Mouse (Mus musculus) stomach, embryonic 16.5 days (tissue): ENCODE results near the gene Mgst2. TPM values are rescaled to one million over a fixed set of nuclear protein-coding genes. Genes with fewer than 3 reads are reported as not detected.
A peak's percentile ranks its signal among the peaks of the same experiment; 100 is the strongest.

Experiments
- ATAC-seq: fragments of 200-750 bp; cut with Nextera tagmentation; 2 replicates; pipeline ENCODE4 v1.8.0; 2017; ENCODE audit warnings: moderate number of reproducible peaks, moderate TSS enrichment; ENCODE audit not compliant: insufficient read depth, low FRiP score
- H3K27ac ChIP-seq: fragments of 300-500 bp; sonication (generic); 2 replicates; pipeline ENCODE4 v1.5.1; 2014; ENCODE audit warnings: low read length
- H3K27me3 ChIP-seq: fragments of 300-500 bp; sonication (generic); 2 replicates; pipeline ENCODE4 v1.6.1; 2014; ENCODE audit warnings: low read length, control low read depth, mixed read lengths; ENCODE audit not compliant: control insufficient read depth, insufficient read depth
- H3K36me3 ChIP-seq: fragments of 300-500 bp; sonication (generic); 2 replicates; pipeline ENCODE4 v1.6.1; 2014; ENCODE audit warnings: low read length; ENCODE audit not compliant: control insufficient read depth, insufficient read depth
- H3K4me1 ChIP-seq: fragments of 300-500 bp; sonication (generic); 2 replicates; pipeline ENCODE4 v1.6.1; 2014; ENCODE audit warnings: low read length, control low read depth, mixed read lengths; ENCODE audit not compliant: control insufficient read depth, insufficient read depth
- H3K4me2 ChIP-seq: fragments of 300-500 bp; sonication (generic); 2 replicates; pipeline ENCODE4 v1.6.1; 2014; ENCODE audit warnings: low read depth, low read length, mixed read lengths
- H3K4me3 ChIP-seq: fragments of 300-500 bp; sonication (generic); replicated peaks from 2 replicates; pipeline ENCODE4 v1.5.1; 2014; ENCODE audit warnings: mild to moderate bottlenecking, low read length
- H3K9ac ChIP-seq: fragments of 300-500 bp; sonication (generic); 2 replicates; pipeline ENCODE4 v1.6.1; 2014; ENCODE audit warnings: low read length
- H3K9me3 ChIP-seq: fragments of 300-500 bp; sonication (generic); replicated peaks from 2 replicates; pipeline ENCODE4 v1.6.1; 2016; ENCODE audit warnings: low read length, control low read depth; ENCODE audit not compliant: control insufficient read depth
- WGBS: fragments of 180-500 bp; shearing (Covaris S2); extraction: QIAGEN DNeasy Blood & Tissue Kit; methylation state at CpG from one replicate; pipeline ENCODE4 v1.1.7; 2014; 5-methylcytosine and 5-hydroxymethylcytosine counted together
- polyA plus RNA-seq: library from polyadenylated mRNA; unstranded; fragments of >200 nt; fragmentation: Nextera tagmentation; extraction: Ambion mirVana; gene quantifications from 2 replicates; pipeline ENCODE4 v1.2.1, GENCODE M21; 2015

The Mgst2 gene
- polyA plus RNA-seq: 58.9 and 64.9 TPM in 2 replicates

- H3K4me2 ChIP-seq: peak within 1 kb of the TSS; percentile 38
- no peaks in the 10 kb centered on the region for H3K27me3 ChIP-seq
- H3K36me3 ChIP-seq: no peaks in the 10 kb centered on the region
- H3K4me1 ChIP-seq: peaks cover 10% of the 10 kb centered on the region; the same call in 1 of the 2 replicates
- peak within 1 kb of the TSS; percentile 31 for H3K4me3 ChIP-seq
- H3K9ac ChIP-seq: 0 out of 2 replicates have a peak within 1 kb of the TSS, but pooled peaks have one; percentile 13
- 29% methylated on average over 4 of the region's 4 CpGs for WGBS
- peak within 1 kb of the TSS; percentile 85 for H3K27ac ChIP-seq
- ATAC-seq: no peak
- no peaks in the 10 kb centered on the region for H3K9me3 ChIP-seq
Observed at GRCm38 (mm10) chr3:51660060-51660459, at the start of gene Mgst2. TSS of gene Mgst2 (plus strand) at chr3:51660360.

GRCm38 (mm10) chr3:51611972-51612371 lies 48.2 kb upstream of the Mgst2 start:
- H3K4me3 ChIP-seq: no peak overlapping the region
- no peaks in the 10 kb centered on the region for H3K36me3 ChIP-seq
- no peaks in the 10 kb centered on the region for H3K4me1 ChIP-seq
- ATAC-seq: peak; percentile 75
- H3K9me3 ChIP-seq: no peaks in the 10 kb centered on the region
- H3K4me2 ChIP-seq: no peak overlapping the region
- no peaks in the 10 kb centered on the region for H3K27me3 ChIP-seq
- H3K9ac ChIP-seq: no peak overlapping the region
- H3K27ac ChIP-seq: no peak overlapping the region
- 6% methylated on average over 6 of the region's 6 CpGs for WGBS

GRCm38 (mm10) chr3:51612398-51613356 lies 47.5 kb upstream of the Mgst2 start:
- Histone ChIP-seq H3K27ac (no peak overlapping the region), H3K36me3 (no peaks in the 10 kb centered on the region), H3K9ac (no peak overlapping the region), H3K4me1 (no peaks in the 10 kb centered on the region), H3K4me2 (no peak overlapping the region), H3K27me3 (no peaks in the 10 kb centered on the region), H3K4me3 (no peak overlapping the region), H3K9me3 (no peaks in the 10 kb centered on the region)
- 71% methylated on average over 10 of the region's 10 CpGs for WGBS
- no peak for ATAC-seq

- WGBS: 80% methylated on average over 13 of the region's 13 CpGs
- Histone ChIP-seq H3K36me3 (no peaks in the 10 kb centered on the region), H3K9me3 (no peaks in the 10 kb centered on the region), H3K9ac (no peak overlapping the region), H3K4me2 (no peak overlapping the region), H3K27ac (no peak overlapping the region), H3K27me3 (no peaks in the 10 kb centered on the region), H3K4me1 (no peaks in the 10 kb centered on the region), H3K4me3 (no peak overlapping the region)
- no peak for ATAC-seq
Observed at GRCm38 (mm10) chr3:51614278-51614677, 45.9 kb upstream of the Mgst2 start.

- Histone ChIP-seq H3K4me3 (no peak overlapping the region), H3K9ac (no peak overlapping the region), H3K27ac (no peak overlapping the region), H3K9me3 (no peaks in the 10 kb centered on the region), H3K36me3 (no peaks in the 10 kb centered on the region), H3K4me1 (no peaks in the 10 kb centered on the region), H3K4me2 (no peak overlapping the region), H3K27me3 (no peaks in the 10 kb centered on the region)
- no peak for ATAC-seq
- WGBS: 54% methylated on average over 2 of the region's 2 CpGs
Observed at GRCm38 (mm10) chr3:51623956-51624355, 36.2 kb upstream of the Mgst2 start.

GRCm38 (mm10) chr3:51627741-51628140 lies 32.4 kb upstream of the Mgst2 start:
- WGBS: 56% methylated on average over 3 of the region's 3 CpGs
- ATAC-seq: no peak
- Histone ChIP-seq H3K4me1 (no peaks in the 10 kb centered on the region), H3K36me3 (no peaks in the 10 kb centered on the region), H3K9ac (no peak overlapping the region), H3K9me3 (peaks cover 12% of the 10 kb centered on the region), H3K27ac (no peak overlapping the region), H3K27me3 (no peaks in the 10 kb centered on the region), H3K4me2 (no peak overlapping the region), H3K4me3 (no peak overlapping the region)

- no peak overlapping the region for H3K4me2 ChIP-seq
- ATAC-seq: no peak
- H3K27me3 ChIP-seq: no peaks in the 10 kb centered on the region
- H3K36me3 ChIP-seq: no peaks in the 10 kb centered on the region
- H3K4me1 ChIP-seq: no peaks in the 10 kb centered on the region
- H3K27ac ChIP-seq: no peak overlapping the region
- H3K4me3 ChIP-seq: no peak overlapping the region
- peaks cover 12% of the 10 kb centered on the region for H3K9me3 ChIP-seq
- WGBS: 31% methylated on average over 3 of the region's 3 CpGs
- no peak overlapping the region for H3K9ac ChIP-seq
Observed at GRCm38 (mm10) chr3:51628977-51629376, 31.2 kb upstream of the Mgst2 start.

- 89% methylated on average over 1 of the region's 1 CpGs for WGBS
Observed at GRCm38 (mm10) chr3:51630746-51631145, 29.4 kb upstream of the Mgst2 start.

GRCm38 (mm10) chr3:51631971-51632370 lies 28.2 kb upstream of the Mgst2 start:
- Histone ChIP-seq H3K36me3 (no peaks in the 10 kb centered on the region), H3K4me3 (no peak overlapping the region), H3K4me2 (no peak overlapping the region), H3K9ac (no peak overlapping the region), H3K27me3 (no peaks in the 10 kb centered on the region), H3K9me3 (peaks cover 12% of the 10 kb centered on the region), H3K4me1 (no peaks in the 10 kb centered on the region), H3K27ac (no peak overlapping the region)
- WGBS: 91% methylated on average over 4 of the region's 4 CpGs
- no peak for ATAC-seq

More at GRCm38 (mm10) chr3:51630746-51631145, 29.4 kb upstream of the Mgst2 start:
- Histone ChIP-seq H3K36me3 (no peaks in the 10 kb centered on the region), H3K4me3 (no peak overlapping the region), H3K9me3 (peaks cover 12% of the 10 kb centered on the region), H3K27ac (no peak overlapping the region), H3K4me2 (no peak overlapping the region), H3K4me1 (no peaks in the 10 kb centered on the region), H3K27me3 (no peaks in the 10 kb centered on the region), H3K9ac (no peak overlapping the region)
- no peak for ATAC-seq
